Mouse (Mus musculus) liver, adult 2 months (tissue): ENCODE results near the gene Colgalt2. TPM values are rescaled to one million over a fixed set of nuclear protein-coding genes. Genes with fewer than 3 reads are reported as not detected.

Experiments used
- DNase-seq: peaks from one replicate; pipeline ENCODE4 v3.0.0-alpha.2; 2011; ENCODE audit warnings: low read depth, low spot score; ENCODE audit errors: extremely low read depth
- H3K27ac ChIP-seq: fragments of 200-500 bp; replicated peaks from 2 replicates; pipeline ENCODE4 v1.5.1; 2012; ENCODE audit warnings: low read depth, mild to moderate bottlenecking, control low read depth, inconsistent platforms, low read length; ENCODE audit not compliant: insufficient read depth
- H3K27me3 ChIP-seq: fragments of 200-500 bp; 2 replicates; pipeline ENCODE4 v1.6.1; 2012; ENCODE audit warnings: mild to moderate bottlenecking, moderate library complexity, low read length, inconsistent platforms; ENCODE audit not compliant: control insufficient read depth, insufficient read depth
- H3K36me3 ChIP-seq: fragments of 200-500 bp; 2 replicates; pipeline ENCODE4 v1.6.1; 2012; ENCODE audit warnings: low read length, inconsistent platforms; ENCODE audit not compliant: control insufficient read depth, insufficient read depth
- H3K4me1 ChIP-seq: fragments of 200-500 bp; 2 replicates; pipeline ENCODE4 v1.6.1; 2011; ENCODE audit warnings: low read length; ENCODE audit not compliant: control insufficient read depth, insufficient read depth
- H3K4me3 ChIP-seq: fragments of 200-500 bp; 2 replicates; pipeline ENCODE4 v1.5.1; 2011; ENCODE audit warnings: low read depth, mild to moderate bottlenecking, control low read depth, low read length, moderate library complexity; ENCODE audit not compliant: insufficient read depth
- H3K79me2 ChIP-seq: fragments of 200-500 bp; 2 replicates; pipeline ENCODE4 v1.6.1; 2012; ENCODE audit warnings: inconsistent platforms, mild to moderate bottlenecking, low read length, moderate library complexity; ENCODE audit not compliant: control insufficient read depth, insufficient read depth
- H3K9ac ChIP-seq: fragments of 200-500 bp; 2 replicates; pipeline ENCODE4 v1.6.1; 2012; ENCODE audit warnings: low read depth, mild to moderate bottlenecking, control low read depth, inconsistent platforms, low read length
- CTCF ChIP-seq: fragments of 200-500 bp; IDR thresholded peaks from 2 replicates; pipeline ENCODE4 v1.5.1; 2011; ENCODE audit warnings: low read depth, low read length, control low read depth
- POLR2A ChIP-seq: fragments of 200-500 bp; IDR thresholded peaks from 2 replicates; pipeline ENCODE4 v1.6.1; 2011; ENCODE audit warnings: low read length, control low read depth; ENCODE audit not compliant: insufficient read depth; ENCODE audit errors: extremely low read depth
- WGBS: fragments of 180-500 bp; shearing (Covaris S2); methylation state at CpG from one replicate; pipeline ENCODE4 v1.1.7; 2018; 5-methylcytosine and 5-hydroxymethylcytosine counted together
- polyA plus RNA-seq: library from polyadenylated mRNA; depleted of rRNA; stranded (reverse); fragments of >200 nt; gene quantifications from 2 replicates; pipeline ENCODE4 v1.2.3, GENCODE M21; 2012; rRNA removed
- total RNA-seq: library from RNA; depleted of rRNA; stranded (reverse); fragments of >200 nt; gene quantifications from 2 replicates; pipeline ENCODE4 v1.2.3, GENCODE M21; 2014; rRNA removed

Gene Colgalt2
- total RNA-seq (0.87 and 1.6 TPM in 2 replicates), polyA plus RNA-seq (0.35 and 0.62 TPM in 2 replicates)

- H3K9ac ChIP-seq, result peak within 1 kb of the TSS; percentile 74
- peak within 1 kb of the TSS; percentile 19 for H3K27ac ChIP-seq
- TF ChIP-seq CTCF, result no peak
- TF ChIP-seq POLR2A, result no peak
- H3K4me1 ChIP-seq, result peaks cover 7% of the 10 kb centered on the region; the same call in 1 of the 2 replicates
- H3K27me3 ChIP-seq, result no peaks in the 10 kb centered on the region
- under 1% methylated on average over 70 of the region's 70 CpGs for WGBS
- H3K4me3 ChIP-seq, result peak within 1 kb of the TSS; percentile 66
- no peaks in the 10 kb centered on the region for H3K36me3 ChIP-seq
- no peaks in the 10 kb centered on the region for H3K79me2 ChIP-seq
- peak; percentile 36 for DNase-seq
Observed at GRCm38 (mm10) chr1:152399790-152400555, at the start of gene Colgalt2. TSS of gene Colgalt2 (plus strand) at chr1:152399830.

GRCm38 (mm10) chr1:152356721-152357120 is 42.9 kb upstream of the Colgalt2 start:
- H3K79me2 ChIP-seq, result no peaks in the 10 kb centered on the region
- no peaks in the 10 kb centered on the region for H3K36me3 ChIP-seq
- no peaks in the 10 kb centered on the region for H3K27me3 ChIP-seq
- H3K9ac ChIP-seq, result no peak overlapping the region
- TF ChIP-seq POLR2A (no peak), CTCF (no peak)
- DNase-seq, result no peak
- H3K4me3 ChIP-seq, result no peak overlapping the region
- no peak overlapping the region for H3K27ac ChIP-seq
- 79% methylated on average over 4 of the region's 4 CpGs for WGBS
- no peaks in the 10 kb centered on the region for H3K4me1 ChIP-seq

- Histone ChIP-seq H3K79me2 (no peaks in the 10 kb centered on the region), H3K36me3 (peaks cover 5% of the 10 kb centered on the region; the same call in 1 of the 2 replicates), H3K27me3 (no peaks in the 10 kb centered on the region), H3K4me3 (no peak overlapping the region), H3K4me1 (no peaks in the 10 kb centered on the region), H3K9ac (no peak overlapping the region), H3K27ac (no peak overlapping the region)
- TF ChIP-seq CTCF (no peak), POLR2A (no peak)
- WGBS, result 66% methylated on average over 13 of the region's 13 CpGs
- DNase-seq, result no peak
Observed at GRCm38 (mm10) chr1:152368311-152369088, 31.1 kb upstream of the Colgalt2 start.

- Histone ChIP-seq H3K4me3 (no peak overlapping the region), H3K4me1 (no peaks in the 10 kb centered on the region), H3K36me3 (peaks cover 5% of the 10 kb centered on the region; the same call in 1 of the 2 replicates), H3K79me2 (no peaks in the 10 kb centered on the region), H3K9ac (no peak overlapping the region), H3K27me3 (no peaks in the 10 kb centered on the region), H3K27ac (no peak overlapping the region)
- DNase-seq, result peak; percentile 26
- TF ChIP-seq POLR2A, result no peak
- peak; percentile 64 for TF ChIP-seq CTCF
- 51% methylated on average over 4 of the region's 4 CpGs for WGBS
Observed at GRCm38 (mm10) chr1:152369139-152369538, 30.5 kb upstream of the Colgalt2 start.

DNA sequence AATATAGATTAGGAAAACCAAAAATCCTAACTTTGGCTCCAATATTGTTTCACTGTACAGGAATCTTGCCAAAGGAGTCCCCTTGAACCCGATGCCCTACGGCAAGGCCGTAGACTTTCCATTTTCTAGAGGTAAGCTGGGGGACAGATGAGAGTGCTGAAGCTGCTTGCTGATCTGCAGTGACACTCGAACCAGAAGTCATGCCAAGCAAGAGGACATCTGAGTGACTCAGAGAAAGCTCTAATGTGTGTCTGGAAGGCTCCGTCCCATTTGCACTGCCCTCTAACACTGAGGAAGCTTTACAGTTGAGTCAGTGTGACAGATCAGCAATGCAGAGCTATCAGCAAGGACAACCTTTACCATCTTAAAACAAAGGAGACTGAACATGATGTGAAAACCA is 21.3 kb upstream of the Colgalt2 start:
- Histone ChIP-seq H3K4me3 (no peak overlapping the region), H3K79me2 (no peaks in the 10 kb centered on the region), H3K4me1 (no peaks in the 10 kb centered on the region), H3K27ac (no peak overlapping the region), H3K36me3 (peaks cover 22% of the 10 kb centered on the region), H3K27me3 (no peaks in the 10 kb centered on the region), H3K9ac (no peak overlapping the region)
- WGBS, result 90% methylated on average over 5 of the region's 5 CpGs
- no peak for TF ChIP-seq CTCF
- DNase-seq, result no peak
